Mouse (Mus musculus) spleen, adult 18-20 months (tissue): ENCODE data around the gene Fyb2.

ENCODE experiments used
- DNase-seq, 2 experiments: peaks; one replicate each; pipeline ENCODE4 v3.0.0; 2022; ENCODE audit warnings: mixed read lengths in 2 of 2

Fyb2 gene

GRCm38 (mm10) chr4:105015496-105015895, 102.2 kb downstream of the Fyb2 start:
- DNase-seq = no peak

- DNase-seq = no peak
Observed at GRCm38 (mm10) chr4:105016006-105016613, 102.9 kb downstream of the Fyb2 start.

- no peak for DNase-seq
Observed at GRCm38 (mm10) chr4:105027278-105027677, 114.0 kb downstream of the Fyb2 start.

GRCm38 (mm10) chr4:105031104-105031503, 117.8 kb downstream of the Fyb2 start:
- no peak for DNase-seq

- no peak for DNase-seq
Observed at GRCm38 (mm10) chr4:105033153-105033552, 119.9 kb downstream of the Fyb2 start.

- DNase-seq = no peak
Observed at GRCm38 (mm10) chr4:105034259-105034658, 121.0 kb downstream of the Fyb2 start.

GRCm38 (mm10) chr4:105050041-105050440, 136.8 kb downstream of the Fyb2 start:
- DNase-seq = no peak

- no peak for DNase-seq
Observed at GRCm38 (mm10) chr4:105051291-105051690, 138.0 kb downstream of the Fyb2 start.
